Mouse (Mus musculus): ENCODE data around the gene Mpped2. TPM values are rescaled to one million over a fixed set of nuclear protein-coding genes. Genes with fewer than 3 reads are reported as not detected.

The Mpped2 gene
- polyA plus RNA-seq, 1 experiment from 2014 or later = 5.8 TPM

GRCm38 (mm10) chr2:106889297-106890000 is 196.4 kb downstream of the Mpped2 start:
- 2% methylated on average over 3 of the region's 3 CpGs for WGBS
- H3K36me3 ChIP-seq (ENCODE audit: control insufficient read depth, insufficient read depth, low read length) = no peaks in the 10 kb centered on the region
- TF ChIP-seq CTCF (IDR thresholded peaks at IDR 0.05; ENCODE audit: low read depth) = no peak
- TF ChIP-seq EP300 (optimal IDR thresholded peaks at IDR 0.05) = peak; percentile 25
- peaks cover 3% of the 10 kb centered on the region; the same call in 1 of the 2 replicates for H3K4me1 ChIP-seq (replicated peaks; ENCODE audit: control insufficient read depth, insufficient read depth)
- no peak for DNase-seq (ENCODE audit: low spot score)
- H3K27ac ChIP-seq (replicated peaks) = no peak overlapping the region
- no peaks in the 10 kb centered on the region for H3K27me3 ChIP-seq (ENCODE audit: control insufficient read depth, insufficient read depth, low read length)
- no peak overlapping the region for H3K4me2 ChIP-seq (replicated peaks; ENCODE audit: low read depth)
- no peak overlapping the region for H3K9ac ChIP-seq (ENCODE audit: low read length)
- H3K9me3 ChIP-seq (ENCODE audit: control insufficient read depth, low read length) = no peaks in the 10 kb centered on the region
- no peak overlapping the region for H3K4me3 ChIP-seq (ENCODE audit: low read depth, low read length)
- no peak for ATAC-seq (ENCODE audit: low FRiP score, low TSS enrichment)

- H3K4me3 ChIP-seq (ENCODE audit: low read depth, low read length) = no peak overlapping the region
- ATAC-seq (ENCODE audit: low FRiP score, low TSS enrichment) (no peak), DNase-seq (ENCODE audit: low spot score) (no peak)
- H3K27me3 ChIP-seq (ENCODE audit: control insufficient read depth, insufficient read depth, low read length) = no peaks in the 10 kb centered on the region
- no peak overlapping the region for H3K27ac ChIP-seq (replicated peaks)
- TF ChIP-seq EP300 (optimal IDR thresholded peaks at IDR 0.05) = no peak
- no peak for TF ChIP-seq CTCF (IDR thresholded peaks at IDR 0.05; ENCODE audit: low read depth)
- no peak overlapping the region for H3K4me2 ChIP-seq (replicated peaks; ENCODE audit: low read depth)
- WGBS = 44% methylated on average over 3 of the region's 3 CpGs
- no peak overlapping the region for H3K9ac ChIP-seq (ENCODE audit: low read length)
- no peaks in the 10 kb centered on the region for H3K9me3 ChIP-seq (ENCODE audit: control insufficient read depth, low read length)
- H3K4me1 ChIP-seq (replicated peaks; ENCODE audit: control insufficient read depth, insufficient read depth) = peaks cover 3% of the 10 kb centered on the region; the same call in 1 of the 2 replicates
- no peaks in the 10 kb centered on the region for H3K36me3 ChIP-seq (ENCODE audit: control insufficient read depth, insufficient read depth, low read length)
Measured at GRCm38 (mm10) chr2:106893376-106893775, 200.3 kb downstream of the Mpped2 start.

- 39% methylated on average over 11 of the region's 11 CpGs for WGBS
- DNase-seq (ENCODE audit: low spot score) (no peak), ATAC-seq (ENCODE audit: low FRiP score, low TSS enrichment) (no peak; the same call in 1 of the 2 replicates)
- no peaks in the 10 kb centered on the region for H3K4me1 ChIP-seq (replicated peaks; ENCODE audit: control insufficient read depth, insufficient read depth)
- H3K9me3 ChIP-seq (ENCODE audit: control insufficient read depth, low read length) = no peaks in the 10 kb centered on the region
- H3K9ac ChIP-seq (ENCODE audit: low read length) = no peak overlapping the region
- no peak overlapping the region for H3K27ac ChIP-seq (replicated peaks)
- no peak overlapping the region for H3K4me2 ChIP-seq (replicated peaks; ENCODE audit: low read depth)
- no peak for TF ChIP-seq CTCF (IDR thresholded peaks at IDR 0.05; ENCODE audit: low read depth)
- no peak for TF ChIP-seq EP300 (optimal IDR thresholded peaks at IDR 0.05)
- H3K4me3 ChIP-seq (ENCODE audit: low read depth, low read length) = no peak overlapping the region
- no peaks in the 10 kb centered on the region for H3K36me3 ChIP-seq (ENCODE audit: control insufficient read depth, insufficient read depth, low read length)
- H3K27me3 ChIP-seq (ENCODE audit: control insufficient read depth, insufficient read depth, low read length) = no peaks in the 10 kb centered on the region
Measured at GRCm38 (mm10) chr2:106895326-106896023, 202.4 kb downstream of the Mpped2 start.

- no peak overlapping the region for H3K4me3 ChIP-seq (ENCODE audit: low read depth, low read length)
- H3K36me3 ChIP-seq (ENCODE audit: control insufficient read depth, insufficient read depth, low read length) = no peaks in the 10 kb centered on the region
- H3K4me2 ChIP-seq (replicated peaks; ENCODE audit: low read depth) = no peak overlapping the region
- no peak for TF ChIP-seq CTCF (IDR thresholded peaks at IDR 0.05; ENCODE audit: low read depth)
- TF ChIP-seq EP300 (optimal IDR thresholded peaks at IDR 0.05) = no peak
- H3K27ac ChIP-seq (replicated peaks) = no peak overlapping the region
- no peak overlapping the region for H3K9ac ChIP-seq (ENCODE audit: low read length)
- H3K9me3 ChIP-seq (ENCODE audit: control insufficient read depth, low read length) = no peaks in the 10 kb centered on the region
- H3K4me1 ChIP-seq (replicated peaks; ENCODE audit: control insufficient read depth, insufficient read depth) = no peaks in the 10 kb centered on the region
- DNase-seq (ENCODE audit: low spot score) (no peak), ATAC-seq (ENCODE audit: low FRiP score, low TSS enrichment) (no peak)
- 47% methylated on average over 4 of the region's 4 CpGs for WGBS
- H3K27me3 ChIP-seq (ENCODE audit: control insufficient read depth, insufficient read depth, low read length) = no peaks in the 10 kb centered on the region
Measured at GRCm38 (mm10) chr2:106896024-106896384, 202.9 kb downstream of the Mpped2 start.

GRCm38 (mm10) chr2:106911951-106912480 is 218.9 kb downstream of the Mpped2 start:
- H3K9ac ChIP-seq (ENCODE audit: low read length) = no peak overlapping the region
- H3K36me3 ChIP-seq (ENCODE audit: control insufficient read depth, insufficient read depth, low read length) = no peaks in the 10 kb centered on the region
- no peaks in the 10 kb centered on the region for H3K27me3 ChIP-seq (ENCODE audit: control insufficient read depth, insufficient read depth, low read length)
- H3K4me2 ChIP-seq (replicated peaks; ENCODE audit: low read depth) = no peak overlapping the region
- no peak for TF ChIP-seq CTCF (IDR thresholded peaks at IDR 0.05; ENCODE audit: low read depth)
- TF ChIP-seq EP300 (optimal IDR thresholded peaks at IDR 0.05) = no peak
- WGBS = 80% methylated on average over 6 of the region's 6 CpGs
- no peaks in the 10 kb centered on the region for H3K9me3 ChIP-seq (ENCODE audit: control insufficient read depth, low read length)
- ATAC-seq (ENCODE audit: low FRiP score, low TSS enrichment) (no peak), DNase-seq (ENCODE audit: low spot score) (no peak)
- no peak overlapping the region for H3K27ac ChIP-seq (replicated peaks)
- H3K4me1 ChIP-seq (replicated peaks; ENCODE audit: control insufficient read depth, insufficient read depth) = no peaks in the 10 kb centered on the region
- H3K4me3 ChIP-seq (ENCODE audit: low read depth, low read length) = no peak overlapping the region
